Mouse (Mus musculus) C2C12 (cell line): ENCODE measurements around the gene 1700025G04Rik. TPM values are rescaled to one million over a fixed set of nuclear protein-coding genes. Genes with fewer than 3 reads are reported as not detected.

ENCODE experiments used
- H3K27me3 ChIP-seq: one replicate; pipeline ENCODE4 v1.6.1; 2011; ENCODE audit not compliant: control insufficient read depth, insufficient read depth, insufficient read length
- H3K36me3 ChIP-seq: one replicate; pipeline ENCODE4 v1.6.1; 2011; ENCODE audit not compliant: control insufficient read depth, insufficient read depth
- H3K4me3 ChIP-seq: one replicate; pipeline ENCODE4 v1.5.1; 2011; ENCODE audit warnings: mild to moderate bottlenecking, control low read depth; ENCODE audit not compliant: poor library complexity, insufficient read depth, severe bottlenecking
- H3K79me2 ChIP-seq: one replicate; pipeline ENCODE4 v1.6.1; 2011; ENCODE audit not compliant: control insufficient read depth, insufficient read depth
- H3K79me3 ChIP-seq: one replicate; pipeline ENCODE4 v1.6.1; 2011; ENCODE audit warnings: low read depth, control low read depth
- H3ac ChIP-seq: one replicate; pipeline ENCODE3; 2011; ENCODE audit warnings: low read depth; ENCODE audit not compliant: control insufficient read depth, insufficient read length
- CEBPB ChIP-seq: IDR thresholded peaks from one replicate; pipeline ENCODE4 v1.6.1; 2011; ENCODE audit warnings: low read depth, mild to moderate bottlenecking, control low read depth, moderate library complexity
- CTCF ChIP-seq: IDR thresholded peaks from one replicate; pipeline ENCODE4 v1.5.1; 2011; ENCODE audit not compliant: control insufficient read depth, insufficient read depth, insufficient read length
- FOSL1 ChIP-seq: IDR thresholded peaks from one replicate; pipeline ENCODE4 v1.8.0; 2011; ENCODE audit warnings: mild to moderate bottlenecking, low read length; ENCODE audit not compliant: poor library complexity, insufficient read depth, severe bottlenecking
- MAX ChIP-seq: IDR thresholded peaks from one replicate; pipeline ENCODE4 v1.6.1; 2011; ENCODE audit warnings: mild to moderate bottlenecking, control low read depth
- MYOD1 ChIP-seq: IDR thresholded peaks from one replicate; pipeline ENCODE4 v1.6.1; 2011; ENCODE audit warnings: low read depth; ENCODE audit not compliant: control insufficient read depth, insufficient read length
- MYOG ChIP-seq: IDR thresholded peaks from one replicate; pipeline ENCODE4 v1.6.1; 2011; ENCODE audit not compliant: control insufficient read depth, insufficient read length; ENCODE audit errors: extremely low read depth
- USF1 ChIP-seq: IDR thresholded peaks from one replicate; pipeline ENCODE4 v1.6.1; 2011; ENCODE audit warnings: low read depth, mild to moderate bottlenecking, control low read depth, moderate library complexity
- polyA plus RNA-seq: library from polyadenylated mRNA; unstranded; fragments of >200 nt; fragmentation: generic; extraction: Trizol; gene quantifications from one replicate; pipeline ENCODE4 v1.2.1, GENCODE M21; 2012; ENCODE audit warnings: missing spikeins

1700025G04Rik gene
- polyA plus RNA-seq, 1 experiment: 2.1 TPM

DNA sequence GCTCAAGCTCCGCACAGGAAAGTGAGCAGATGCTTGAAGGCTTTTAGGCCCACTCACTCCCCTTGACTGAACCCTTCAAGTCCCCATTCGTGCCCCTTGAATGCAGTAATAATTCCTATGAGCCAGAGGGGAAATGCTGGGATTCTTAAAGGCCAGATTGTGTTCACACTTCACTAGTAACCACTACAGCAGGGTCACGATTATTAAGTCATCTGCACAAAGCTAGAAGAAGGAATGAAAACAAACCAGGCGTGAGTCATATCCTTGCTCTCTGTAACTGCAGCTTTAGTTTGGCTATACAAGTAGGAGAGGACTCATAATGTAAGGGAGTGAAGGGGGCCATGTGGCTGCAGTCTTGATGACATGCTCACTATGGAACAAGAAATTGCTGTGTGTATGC is 182.9 kb downstream of the 1700025G04Rik start:
- no peak overlapping the region for H3ac ChIP-seq
- no peak overlapping the region for H3K4me3 ChIP-seq
- no peaks in the 10 kb centered on the region for H3K36me3 ChIP-seq
- no peaks in the 10 kb centered on the region for H3K79me3 ChIP-seq
- H3K79me2 ChIP-seq: no peaks in the 10 kb centered on the region
- H3K27me3 ChIP-seq: no peaks in the 10 kb centered on the region
- TF ChIP-seq USF1: no peak
- no peak for TF ChIP-seq CTCF
- no peak for TF ChIP-seq MAX
- no peak for TF ChIP-seq MYOD1
- no peak for TF ChIP-seq MYOG
- TF ChIP-seq FOSL1: no peak
- TF ChIP-seq CEBPB: no peak

DNA sequence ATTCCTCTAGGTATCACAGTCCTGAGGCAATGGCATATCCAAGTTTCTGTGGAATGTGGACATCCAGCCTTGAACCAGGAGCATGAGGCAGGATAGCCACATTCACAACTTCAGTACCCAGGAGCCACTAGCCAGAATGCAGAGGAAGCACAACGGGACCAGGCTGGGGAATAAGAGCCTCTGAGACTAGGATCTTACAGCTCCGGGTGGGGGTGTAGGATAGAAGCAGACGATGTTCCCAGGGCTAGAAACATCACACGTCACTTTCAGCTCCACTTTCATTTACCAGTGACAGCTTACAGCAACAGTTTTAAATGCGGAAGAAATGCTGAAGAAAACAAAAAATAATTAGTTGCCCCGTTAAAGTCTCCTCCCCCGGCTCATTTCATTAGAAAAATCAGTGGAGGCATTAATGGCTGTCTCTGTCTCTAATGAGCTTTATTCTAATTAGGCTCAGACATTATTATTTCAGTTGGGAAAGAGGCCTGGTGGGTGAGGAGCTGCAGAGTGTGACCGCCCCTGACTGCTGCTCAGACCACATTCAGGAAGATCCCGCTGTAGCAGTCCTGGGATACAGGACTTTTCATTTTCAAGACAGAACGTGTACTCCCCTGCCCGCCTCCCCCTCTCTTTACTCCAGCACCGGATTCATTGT is 189.1 kb downstream of the 1700025G04Rik start:
- H3K4me3 ChIP-seq: no peak overlapping the region

DNA sequence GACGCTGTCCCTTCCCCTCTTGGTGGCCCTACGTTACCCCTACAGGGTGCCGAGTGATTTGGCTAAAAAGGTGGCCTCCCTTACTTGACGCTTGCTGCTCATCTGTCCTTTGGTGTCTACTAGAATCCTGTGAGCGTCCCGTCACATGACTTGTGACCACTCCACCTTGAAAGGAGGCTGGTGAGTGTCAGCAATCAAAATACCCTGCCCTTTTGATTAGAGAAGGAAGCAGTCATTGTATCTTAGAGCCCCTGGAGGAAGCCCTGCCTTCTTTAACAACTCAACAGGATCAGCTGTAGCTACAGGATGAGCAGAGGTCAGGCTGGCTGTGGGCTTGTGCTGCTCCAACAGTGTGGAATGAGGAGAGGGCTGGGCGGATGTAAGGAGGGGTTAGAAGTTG is 190.0 kb downstream of the 1700025G04Rik start:
- H3ac ChIP-seq: no peak overlapping the region
- TF ChIP-seq CEBPB (no peak), CTCF (no peak), FOSL1 (no peak), MYOD1 (no peak), MYOG (no peak), USF1 (no peak), MAX (no peak)

More for the DNA sequence above, 189.1 kb downstream of the 1700025G04Rik start:
- no peaks in the 10 kb centered on the region for H3K79me2 ChIP-seq
- no peaks in the 10 kb centered on the region for H3K27me3 ChIP-seq
- no peaks in the 10 kb centered on the region for H3K36me3 ChIP-seq
- TF ChIP-seq USF1 (no peak), CTCF (no peak), MYOD1 (no peak)
- no peaks in the 10 kb centered on the region for H3K79me3 ChIP-seq
- no peak overlapping the region for H3ac ChIP-seq

DNA sequence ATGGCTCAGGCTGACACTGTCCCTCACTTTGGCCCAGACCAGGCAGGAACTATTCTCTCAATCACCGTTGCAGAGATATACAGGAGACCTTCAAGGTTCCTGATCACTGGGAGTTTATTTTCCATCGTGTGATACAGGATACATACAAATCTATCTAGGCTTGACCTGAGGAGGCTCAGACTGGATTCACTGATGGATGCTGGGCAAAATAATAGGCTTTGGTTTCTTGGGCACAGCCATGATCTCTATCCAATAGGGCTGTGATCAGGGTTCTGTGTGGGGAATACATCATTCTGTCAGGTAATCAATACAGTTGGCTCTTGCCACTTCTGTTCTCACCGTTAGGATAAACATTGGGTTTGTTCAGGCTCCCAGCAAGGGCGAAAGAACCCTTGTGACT is 194.5 kb downstream of the 1700025G04Rik start:
- no peaks in the 10 kb centered on the region for H3K79me3 ChIP-seq
- no peak overlapping the region for H3K4me3 ChIP-seq
- TF ChIP-seq CTCF: no peak
- no peak for TF ChIP-seq MYOD1
- no peak for TF ChIP-seq USF1
- H3ac ChIP-seq: no peak overlapping the region
- no peaks in the 10 kb centered on the region for H3K27me3 ChIP-seq
- no peaks in the 10 kb centered on the region for H3K36me3 ChIP-seq
- no peaks in the 10 kb centered on the region for H3K79me2 ChIP-seq

More for the DNA sequence above, 190.0 kb downstream of the 1700025G04Rik start:
- no peaks in the 10 kb centered on the region for H3K36me3 ChIP-seq
- no peaks in the 10 kb centered on the region for H3K79me2 ChIP-seq
- no peak overlapping the region for H3K4me3 ChIP-seq
- H3K79me3 ChIP-seq: no peaks in the 10 kb centered on the region
- H3K27me3 ChIP-seq: no peaks in the 10 kb centered on the region

DNA sequence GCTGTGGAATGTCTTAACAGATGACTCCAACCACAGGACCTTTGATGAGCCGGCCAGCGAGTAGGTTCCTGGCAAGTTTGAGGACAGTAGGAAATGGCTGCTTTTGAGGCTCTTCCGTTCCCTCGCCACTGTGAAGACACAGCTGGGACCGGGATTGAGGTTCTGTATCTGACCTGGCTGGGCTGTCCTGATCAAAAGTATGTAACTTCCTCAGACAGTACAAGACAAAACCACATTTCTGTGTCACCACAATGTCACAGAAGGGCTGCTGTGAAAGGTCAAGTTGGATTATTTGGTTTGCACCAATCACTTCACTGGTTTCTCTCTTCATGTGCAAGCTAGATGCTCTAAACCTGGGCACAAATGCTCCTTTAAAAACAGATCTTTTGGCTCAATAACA is 195.9 kb downstream of the 1700025G04Rik start:
- Histone ChIP-seq H3K79me3 (no peaks in the 10 kb centered on the region), H3ac (no peak overlapping the region), H3K36me3 (no peaks in the 10 kb centered on the region), H3K4me3 (no peak overlapping the region), H3K79me2 (no peaks in the 10 kb centered on the region), H3K27me3 (no peaks in the 10 kb centered on the region)
- TF ChIP-seq CTCF (no peak), MYOG (no peak), USF1 (no peak), MAX (no peak), FOSL1 (no peak)

DNA sequence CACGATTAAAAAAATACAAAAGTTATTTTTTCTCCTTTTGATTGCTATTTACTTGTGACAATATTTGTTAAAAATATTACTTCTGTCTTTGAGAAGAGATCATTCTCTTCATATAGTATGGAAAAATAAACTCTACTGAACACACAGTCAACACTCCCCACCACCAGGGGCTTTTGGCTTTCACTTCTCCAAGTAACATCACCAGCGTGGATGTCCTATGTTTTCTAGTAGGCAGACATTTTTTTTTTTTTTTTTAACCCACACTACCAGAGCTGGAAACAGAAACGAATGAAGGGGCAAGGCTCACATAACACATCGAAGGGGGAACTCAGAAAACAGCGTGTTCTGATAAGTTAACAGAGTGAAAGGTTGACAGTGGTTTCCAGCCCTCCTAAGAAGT is 197.9 kb downstream of the 1700025G04Rik start:
- TF ChIP-seq MAX (no peak), CTCF (no peak), FOSL1 (no peak), USF1 (no peak), CEBPB (no peak), MYOG (no peak), MYOD1 (no peak)
- Histone ChIP-seq H3ac (no peak overlapping the region), H3K79me3 (no peaks in the 10 kb centered on the region), H3K79me2 (no peaks in the 10 kb centered on the region), H3K4me3 (no peak overlapping the region), H3K27me3 (no peaks in the 10 kb centered on the region), H3K36me3 (no peaks in the 10 kb centered on the region)
